Mouse (Mus musculus) kidney, embryonic 15.5 days (tissue): ENCODE data around the gene Ercc6l2. TPM values are rescaled to one million over a fixed set of nuclear protein-coding genes. Genes with fewer than 3 reads are reported as not detected.
"Not testable (repeated sequence)": the region's sequence is repeated elsewhere in the genome, so short reads cannot be mapped to it uniquely, and the experiment has no call there.

Experiments used
- ATAC-seq: fragments of 200-750 bp; cut with Nextera tagmentation; replicated peaks from 2 replicates; pipeline ENCODE4 v1.8.0; 2017; ENCODE audit warnings: moderate TSS enrichment; ENCODE audit not compliant: low FRiP score
- H3K27ac ChIP-seq: fragments of 300-500 bp; sonication (generic); 2 replicates; pipeline ENCODE4 v1.5.1; 2015; ENCODE audit warnings: mild to moderate bottlenecking, inconsistent platforms
- H3K27me3 ChIP-seq: fragments of 300-500 bp; sonication (generic); 2 replicates; pipeline ENCODE4 v1.6.1; 2015; ENCODE audit warnings: inconsistent platforms
- H3K36me3 ChIP-seq: fragments of 300-500 bp; sonication (generic); 2 replicates; pipeline ENCODE4 v1.6.1; 2015; ENCODE audit warnings: inconsistent platforms
- H3K4me1 ChIP-seq: fragments of 300-500 bp; sonication (generic); 2 replicates; pipeline ENCODE4 v1.6.1; 2015; ENCODE audit warnings: inconsistent platforms
- H3K4me2 ChIP-seq: fragments of 300-500 bp; sonication (generic); 2 replicates; pipeline ENCODE4 v1.6.1; 2015; ENCODE audit warnings: moderate library complexity, mild to moderate bottlenecking, inconsistent platforms
- H3K4me3 ChIP-seq: fragments of 300-500 bp; sonication (generic); replicated peaks from 2 replicates; pipeline ENCODE4 v1.5.1; 2015; ENCODE audit warnings: mild to moderate bottlenecking, inconsistent platforms
- H3K9ac ChIP-seq: fragments of 300-500 bp; sonication (generic); 2 replicates; pipeline ENCODE4 v1.6.1; 2015; ENCODE audit warnings: mild to moderate bottlenecking, inconsistent platforms
- H3K9me3 ChIP-seq: fragments of 300-500 bp; sonication (generic); replicated peaks from 2 replicates; pipeline ENCODE4 v1.6.1; 2016; ENCODE audit warnings: inconsistent platforms
- WGBS: fragments of 180-500 bp; shearing (Covaris S2); methylation state at CpG from one replicate; pipeline ENCODE4 v1.1.7; 2015; ENCODE audit warnings: mixed read lengths; 5-methylcytosine and 5-hydroxymethylcytosine counted together
- polyA plus RNA-seq: library from polyadenylated mRNA; unstranded; fragments of >200 nt; fragmentation: Nextera tagmentation; extraction: Ambion mirVana; gene quantifications from 2 replicates; pipeline ENCODE4 v1.2.1, GENCODE M21; 2015

Ercc6l2 gene
- polyA plus RNA-seq, 1 experiment from 2014 or later = 26.7 TPM

DNA sequence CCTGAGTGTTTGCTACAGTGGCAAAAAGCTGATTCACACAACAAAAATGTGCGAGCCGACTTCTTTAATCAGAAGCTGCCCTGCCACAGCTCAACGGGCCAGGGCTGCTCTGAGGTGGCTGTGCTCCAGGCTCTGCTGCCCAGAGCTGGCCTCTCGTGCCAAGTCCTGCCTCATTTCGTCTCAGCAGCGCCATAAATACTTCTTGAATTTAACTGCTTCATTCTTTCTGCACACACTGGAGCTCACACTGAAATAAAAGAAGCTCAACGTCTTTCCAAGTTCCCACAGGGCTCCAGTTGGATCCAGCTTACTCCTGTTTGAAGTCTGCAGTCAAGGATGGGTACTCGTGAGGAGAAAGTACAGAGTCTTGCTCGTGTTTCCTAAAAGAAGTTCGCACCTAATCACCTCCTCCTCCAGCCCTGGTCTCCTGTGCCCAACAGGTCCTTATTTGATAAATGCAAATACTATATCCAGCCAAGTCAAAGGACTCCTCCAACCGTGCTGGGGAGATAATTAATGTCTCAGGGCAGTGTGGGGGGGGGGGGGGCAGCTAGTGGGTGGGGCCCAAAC is 102.2 kb downstream of the Ercc6l2 start:
- WGBS = 10% methylated on average over 11 of the region's 11 CpGs
- Histone ChIP-seq H3K27me3 (no peaks in the 10 kb centered on the region), H3K4me3 (no peak overlapping the region), H3K4me2 (peak overlapping the region; percentile 33), H3K9ac (no peak overlapping the region), H3K27ac (peak overlapping the region; percentile 97), H3K36me3 (no peaks in the 10 kb centered on the region), H3K9me3 (no peaks in the 10 kb centered on the region; the same call in 1 of the 2 replicates), H3K4me1 (peaks cover 53% of the 10 kb centered on the region)
- ATAC-seq = peak; percentile 66

DNA sequence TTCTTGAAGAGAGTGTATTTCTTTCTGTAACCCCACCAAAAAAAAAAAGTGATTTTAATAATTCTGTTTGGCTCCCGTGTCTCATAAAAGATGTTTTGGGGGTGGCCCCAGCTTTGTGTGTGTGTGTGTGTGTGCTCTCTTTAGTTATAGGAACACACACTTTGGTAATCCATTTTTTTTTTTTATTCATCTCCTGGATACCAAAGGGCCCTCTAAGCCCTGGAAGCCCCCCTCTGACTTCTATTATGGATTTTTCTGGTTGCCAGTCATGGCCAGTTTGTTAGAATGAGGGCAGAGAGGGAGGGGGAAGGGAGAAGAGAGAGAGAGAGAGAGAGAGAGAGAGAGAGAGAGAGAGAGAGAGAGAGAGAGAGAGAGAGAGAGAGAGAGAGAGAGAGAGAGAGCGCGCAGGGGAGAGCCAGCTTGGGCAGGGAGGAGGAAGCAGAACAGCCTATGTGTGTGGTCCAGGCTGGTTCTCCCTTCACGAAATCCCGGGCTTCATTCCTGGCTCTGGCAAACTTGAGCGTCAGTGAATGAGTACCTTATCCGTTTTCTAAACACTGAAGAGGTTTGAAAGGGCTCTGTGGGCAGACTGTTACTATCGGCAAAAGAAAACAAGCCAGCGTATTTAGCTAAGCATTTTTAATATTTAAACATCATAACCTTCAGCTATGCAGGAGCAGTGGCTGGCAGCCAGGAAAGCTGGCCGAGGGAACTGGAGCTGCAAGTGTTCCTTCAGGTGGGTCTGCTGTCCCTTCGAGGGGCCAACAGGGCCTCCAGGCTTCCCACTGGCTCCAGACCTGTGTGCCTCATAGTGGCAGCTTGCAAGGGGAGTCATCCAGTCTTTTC is 103.0 kb downstream of the Ercc6l2 start:
- H3K4me2 ChIP-seq = peak overlapping the region; percentile 33

DNA sequence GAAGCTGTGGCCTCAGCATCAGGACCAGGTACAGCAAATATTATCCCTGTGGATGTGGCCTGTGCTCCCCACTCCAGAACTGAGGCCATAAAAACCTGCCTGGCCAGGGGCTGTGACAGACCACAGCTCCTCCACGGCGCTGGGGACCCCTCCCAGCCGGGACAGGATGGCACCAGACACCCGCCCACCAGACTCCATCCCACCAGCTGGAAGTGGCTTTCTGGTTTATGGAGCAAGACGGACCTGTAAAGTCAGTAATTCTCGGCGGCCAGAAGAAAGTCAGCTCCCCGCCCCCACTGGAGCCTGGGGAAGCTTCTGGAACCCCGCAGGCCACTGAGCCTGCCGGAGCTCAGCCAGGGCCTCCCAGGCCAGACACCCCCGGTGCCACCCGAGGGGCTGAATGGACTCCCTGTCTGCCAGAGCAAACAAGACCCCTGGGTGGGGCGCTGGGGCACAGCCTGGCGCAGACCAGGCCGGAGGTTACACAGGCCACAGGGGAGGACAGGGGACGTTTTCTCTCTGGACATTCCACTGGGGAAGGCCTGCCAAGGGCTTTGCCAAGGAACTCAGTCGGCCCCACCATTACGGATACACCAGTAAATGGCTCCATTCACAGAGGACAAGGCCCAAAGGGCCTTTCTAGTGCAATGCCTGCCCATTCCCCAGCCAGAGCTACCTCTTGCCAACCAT is 103.8 kb downstream of the Ercc6l2 start:
- Histone ChIP-seq H3K36me3 (no peaks in the 10 kb centered on the region), H3K4me1 (peaks cover 53% of the 10 kb centered on the region), H3K4me2 (peak overlapping the region; percentile 33), H3K4me3 (no peak overlapping the region), H3K9ac (peak overlapping the region; percentile 24), H3K9me3 (no peaks in the 10 kb centered on the region; the same call in 1 of the 2 replicates), H3K27ac (peak overlapping the region; percentile 97), H3K27me3 (no peaks in the 10 kb centered on the region)
- WGBS = 16% methylated on average over 18 of the region's 18 CpGs
- peak; percentile 85 for ATAC-seq

More for the DNA sequence above, 103.0 kb downstream of the Ercc6l2 start:
- H3K36me3 ChIP-seq = no peaks in the 10 kb centered on the region
- H3K4me3 ChIP-seq = no peak overlapping the region
- H3K27ac ChIP-seq = peak overlapping the region; percentile 97
- H3K27me3 ChIP-seq = no peaks in the 10 kb centered on the region
- 9% methylated on average over 11 of the region's 11 CpGs for WGBS
- peaks cover 53% of the 10 kb centered on the region for H3K4me1 ChIP-seq
- H3K9me3 ChIP-seq = no peaks in the 10 kb centered on the region; the same call in 1 of the 2 replicates
- peak; percentile 47; the same call in 1 of the 2 replicates for ATAC-seq
- H3K9ac ChIP-seq = peak overlapping the region; percentile 24; the same call in 1 of the 2 replicates

DNA sequence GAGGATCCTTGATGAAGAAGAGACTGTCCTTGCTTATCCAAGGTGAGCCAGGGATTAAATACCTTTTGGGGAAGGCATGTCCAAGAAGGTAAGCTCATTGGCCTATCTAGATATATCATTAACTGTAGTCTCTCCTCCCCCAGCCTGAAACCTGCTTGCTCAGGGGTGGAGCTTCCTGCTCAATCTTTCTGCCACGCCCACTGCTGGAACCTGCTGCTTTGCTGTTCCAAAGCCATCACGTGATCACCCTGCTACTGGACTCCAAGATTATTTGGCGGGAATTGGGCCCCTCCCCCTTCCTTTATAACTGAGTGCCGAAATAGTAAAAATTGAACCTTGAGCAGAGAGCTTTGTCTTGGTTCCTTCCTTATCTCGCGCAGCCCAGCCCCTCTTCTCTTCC is 109.0 kb downstream of the Ercc6l2 start:
- not testable (repeated sequence) for H3K27me3 ChIP-seq, H3K27ac ChIP-seq, H3K4me2 ChIP-seq, ATAC-seq, H3K9me3 ChIP-seq, H3K4me3 ChIP-seq, H3K36me3 ChIP-seq, H3K9ac ChIP-seq
- 81% methylated on average over 4 of the region's 6 CpGs for WGBS
- H3K4me1 ChIP-seq = peaks cover 25% of the 10 kb centered on the region

DNA sequence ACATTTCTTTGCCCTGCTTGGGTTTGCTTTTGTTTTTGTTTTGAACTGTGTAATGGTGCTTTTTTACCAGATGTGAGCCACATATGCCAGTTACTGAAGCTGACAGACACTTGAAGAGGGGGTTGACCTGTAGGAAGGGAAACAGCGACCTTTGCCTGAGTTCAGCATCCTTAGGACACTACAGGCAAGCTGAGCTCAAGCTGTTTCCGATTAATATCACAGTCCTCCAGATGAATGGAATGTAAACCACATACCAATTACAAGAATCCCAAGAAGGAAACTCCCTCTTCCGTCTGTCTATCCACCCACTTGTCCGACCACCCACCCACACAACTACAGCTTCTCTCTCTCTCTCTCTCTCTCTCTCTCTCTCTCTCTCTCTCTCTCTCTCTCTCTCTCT is 112.3 kb downstream of the Ercc6l2 start:
- Histone ChIP-seq H3K9me3 (no peaks in the 10 kb centered on the region), H3K9ac (no peak overlapping the region), H3K27me3 (0 out of 2 replicates have a peak, but pooled peaks cover 2% of the 10 kb centered on the region), H3K4me1 (peaks cover 32% of the 10 kb centered on the region), H3K27ac (no peak overlapping the region), H3K4me3 (no peak overlapping the region), H3K4me2 (no peak overlapping the region), H3K36me3 (no peaks in the 10 kb centered on the region)
- no peak for ATAC-seq
- WGBS = 63% methylated on average over 4 of the region's 4 CpGs

DNA sequence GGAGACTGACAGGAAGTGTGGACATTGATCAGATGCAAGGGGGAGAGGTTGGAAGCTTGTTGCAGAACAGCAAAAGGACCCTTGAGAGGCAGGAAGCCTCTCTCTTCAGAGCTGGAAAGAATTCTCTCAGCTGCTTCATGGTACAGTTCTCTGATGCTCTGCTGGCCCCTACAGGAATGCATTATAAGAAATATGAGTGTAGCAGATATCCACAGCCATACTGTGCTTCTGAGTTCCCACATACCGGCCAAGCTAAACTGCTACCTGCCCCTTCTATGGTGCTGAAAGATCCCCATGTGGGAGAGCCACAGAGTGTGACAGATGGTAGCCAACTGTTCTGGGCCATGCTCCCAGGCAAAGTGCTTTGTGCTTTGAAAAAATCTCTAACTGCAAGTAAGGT is 114.3 kb downstream of the Ercc6l2 start:
- 6% methylated on average over 1 of the region's 1 CpGs for WGBS
- peak; percentile 62 for ATAC-seq
- H3K9me3 ChIP-seq = no peaks in the 10 kb centered on the region
- H3K4me2 ChIP-seq = no peak overlapping the region
- H3K36me3 ChIP-seq = no peaks in the 10 kb centered on the region
- H3K9ac ChIP-seq = no peak overlapping the region
- no peak overlapping the region for H3K4me3 ChIP-seq
- H3K27ac ChIP-seq = peak overlapping the region; percentile 59; the same call in 1 of the 2 replicates
- H3K27me3 ChIP-seq = 0 out of 2 replicates have a peak, but pooled peaks cover 2% of the 10 kb centered on the region
- peaks cover 32% of the 10 kb centered on the region for H3K4me1 ChIP-seq

DNA sequence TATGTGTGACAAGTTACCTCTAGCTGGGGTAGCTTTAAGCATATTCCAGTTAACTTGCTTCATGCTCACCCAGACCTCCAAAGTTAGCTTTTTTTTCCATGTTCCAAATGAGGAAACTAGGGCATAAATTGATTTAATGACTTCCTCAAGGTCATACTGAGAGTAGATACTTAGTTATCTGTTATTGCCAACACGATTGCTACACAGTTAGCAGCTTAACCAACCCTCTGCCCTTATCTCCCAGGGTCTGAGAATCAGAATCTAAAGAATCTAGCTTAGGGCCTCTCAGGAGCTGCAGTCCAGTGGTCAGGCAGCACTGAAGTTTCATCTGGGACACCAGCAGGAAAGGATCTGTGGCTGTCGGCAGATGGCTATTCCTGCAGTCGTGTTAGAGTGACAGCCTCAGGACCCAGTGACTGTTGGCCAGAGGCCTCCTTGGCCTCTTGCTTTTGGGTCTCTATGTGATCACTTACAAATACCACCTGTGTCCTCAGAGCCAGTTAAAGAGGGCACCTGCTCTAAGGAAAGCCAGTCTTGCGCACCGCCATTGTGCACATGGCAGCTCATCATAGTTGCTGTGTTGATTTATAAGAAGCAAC is 115.0 kb downstream of the Ercc6l2 start:
- H3K27me3 ChIP-seq = 0 out of 2 replicates have a peak, but pooled peaks cover 2% of the 10 kb centered on the region
- H3K9me3 ChIP-seq = no peaks in the 10 kb centered on the region
- peak overlapping the region; percentile 47; the same call in 1 of the 2 replicates for H3K27ac ChIP-seq
- ATAC-seq = 0 out of 2 replicates have a peak, but pooled peaks have one; percentile 9
- H3K4me2 ChIP-seq = no peak overlapping the region
- peaks cover 32% of the 10 kb centered on the region for H3K4me1 ChIP-seq
- no peak overlapping the region for H3K9ac ChIP-seq
- H3K36me3 ChIP-seq = no peaks in the 10 kb centered on the region
- 54% methylated on average over 5 of the region's 5 CpGs for WGBS
- no peak overlapping the region for H3K4me3 ChIP-seq

DNA sequence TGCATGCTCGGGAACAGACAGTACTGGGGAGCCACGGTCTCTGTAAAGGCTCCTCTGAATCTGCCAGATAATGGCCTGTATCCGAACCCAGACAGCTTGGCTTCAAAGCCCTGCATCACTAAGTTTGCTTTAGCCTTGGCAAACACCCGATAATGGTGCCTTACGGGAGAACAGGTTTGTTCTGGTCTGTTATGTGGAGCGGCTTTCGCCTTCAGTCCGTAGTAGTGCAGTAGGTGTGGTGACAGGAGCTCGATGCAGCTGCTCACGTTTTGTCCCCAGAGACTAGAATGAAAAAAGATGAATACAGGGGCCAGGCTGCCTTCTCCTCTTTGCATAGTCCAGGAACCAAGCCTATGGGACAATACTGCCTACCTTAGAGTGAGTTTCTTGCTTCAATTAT is 115.5 kb downstream of the Ercc6l2 start:
- Histone ChIP-seq H3K4me2 (no peak overlapping the region), H3K4me1 (peaks cover 32% of the 10 kb centered on the region), H3K4me3 (no peak overlapping the region), H3K27me3 (0 out of 2 replicates have a peak, but pooled peaks cover 2% of the 10 kb centered on the region), H3K27ac (no peak overlapping the region), H3K9me3 (no peaks in the 10 kb centered on the region), H3K9ac (no peak overlapping the region), H3K36me3 (no peaks in the 10 kb centered on the region)
- WGBS = 75% methylated on average over 10 of the region's 10 CpGs
- ATAC-seq = 0 out of 2 replicates have a peak, but pooled peaks have one; percentile 11

DNA sequence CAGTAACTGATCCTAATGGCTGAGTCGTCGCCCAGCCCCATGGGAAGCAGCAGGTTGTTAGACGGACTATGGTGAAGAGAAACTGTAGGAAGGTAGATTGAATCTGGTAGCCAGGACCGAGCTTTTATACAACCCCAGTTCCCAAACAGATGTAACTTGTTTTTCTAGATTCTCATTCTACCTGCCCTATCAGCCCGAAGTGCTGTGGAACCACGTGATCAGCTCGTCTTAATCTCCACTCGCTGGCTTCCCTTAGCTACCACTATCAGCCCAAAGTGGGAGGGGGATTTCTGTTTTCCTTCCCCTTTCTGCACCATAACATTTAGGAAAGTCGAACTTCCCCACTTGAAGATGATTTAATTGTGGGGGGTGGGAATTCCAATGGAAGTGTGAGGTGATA is 121.3 kb downstream of the Ercc6l2 start:
- H3K4me3 ChIP-seq = no peak overlapping the region
- H3K4me2 ChIP-seq = no peak overlapping the region
- ATAC-seq = no peak
- H3K9ac ChIP-seq = no peak overlapping the region
- no peaks in the 10 kb centered on the region for H3K9me3 ChIP-seq
- 0 out of 2 replicates have a peak, but pooled peaks cover 8% of the 10 kb centered on the region for H3K4me1 ChIP-seq
- 87% methylated on average over 9 of the region's 9 CpGs for WGBS
- no peaks in the 10 kb centered on the region for H3K27me3 ChIP-seq
- H3K36me3 ChIP-seq = no peaks in the 10 kb centered on the region
- H3K27ac ChIP-seq = no peak overlapping the region

DNA sequence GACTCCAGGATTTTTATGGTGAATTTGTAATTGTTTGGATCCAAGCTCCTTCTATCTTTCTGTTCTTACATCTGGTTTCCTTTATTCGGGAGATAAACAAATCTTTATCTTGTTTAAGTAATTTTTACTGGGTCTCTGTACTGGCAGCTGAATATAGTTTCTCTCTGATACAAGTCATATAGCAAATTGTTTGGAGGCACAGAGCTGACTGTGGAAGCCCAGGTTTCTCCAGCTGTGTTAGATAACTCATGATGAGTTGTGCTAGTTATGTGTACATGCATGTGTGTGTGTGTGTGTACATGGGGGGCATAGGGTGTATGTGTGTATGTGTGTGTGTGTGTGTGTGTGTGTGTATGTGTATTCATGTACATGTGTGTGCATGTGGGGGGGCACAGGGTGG is 125.2 kb downstream of the Ercc6l2 start:
- Histone ChIP-seq H3K4me1 (peaks cover 28% of the 10 kb centered on the region), H3K9ac (no peak overlapping the region), H3K27me3 (no peaks in the 10 kb centered on the region), H3K9me3 (no peaks in the 10 kb centered on the region), H3K27ac (peak overlapping the region; percentile 51; the same call in 1 of the 2 replicates), H3K4me2 (no peak overlapping the region), H3K4me3 (no peak overlapping the region), H3K36me3 (no peaks in the 10 kb centered on the region)
- WGBS = 60% methylated on average over 1 of the region's 1 CpGs
- peak; percentile 28; the same call in 1 of the 2 replicates for ATAC-seq

DNA sequence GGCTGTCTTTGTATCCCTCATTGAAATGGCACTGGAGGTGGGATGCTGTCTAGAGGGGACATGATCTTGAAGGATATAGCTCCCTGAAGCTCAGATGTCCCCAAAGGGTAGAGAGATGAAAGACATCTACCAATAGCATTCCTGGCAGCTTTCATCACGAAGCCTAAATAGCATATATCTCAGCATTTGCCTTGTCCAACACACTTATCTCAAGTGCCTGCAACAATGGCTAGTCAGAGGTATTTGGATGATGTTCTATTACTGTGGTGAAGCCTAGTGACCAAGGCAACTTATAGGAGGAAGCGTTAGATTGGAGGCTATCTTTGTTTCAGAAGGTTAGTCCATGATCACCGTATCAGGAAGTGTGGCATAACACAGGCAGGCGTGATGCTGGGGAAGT is 126.1 kb downstream of the Ercc6l2 start:
- no peak for ATAC-seq
- H3K4me3 ChIP-seq = no peak overlapping the region
- H3K4me1 ChIP-seq = peaks cover 29% of the 10 kb centered on the region
- no peak overlapping the region for H3K27ac ChIP-seq
- H3K27me3 ChIP-seq = no peaks in the 10 kb centered on the region
- no peak overlapping the region for H3K4me2 ChIP-seq
- no peak overlapping the region for H3K9ac ChIP-seq
- H3K36me3 ChIP-seq = no peaks in the 10 kb centered on the region
- 87% methylated on average over 4 of the region's 4 CpGs for WGBS
- no peaks in the 10 kb centered on the region for H3K9me3 ChIP-seq
